Mouse (Mus musculus) liver, embryonic 14.5 days (tissue): ENCODE measurements at regions not wholly inside any gene's neighbourhood (a gene's known extent, or its start where the extent isn't known, plus 50 kb on each side); places are given as distances from the start of the nearest gene placed in this dataset.

Experiments used
- ATAC-seq: fragments of 200-750 bp; cut with Nextera tagmentation; 2 replicates; pipeline ENCODE4 v1.8.0; 2017; ENCODE audit warnings: moderate number of reproducible peaks, mild to moderate bottlenecking, moderate library complexity; ENCODE audit not compliant: insufficient read depth
- DNase-seq, 3 experiments: peaks; one replicate each; pipeline ENCODE4 v3.0.0-alpha.2; 2012 to 2013; ENCODE audit warnings: low read depth in 3 of 3, low spot score in 3 of 3
- H3K27ac ChIP-seq: fragments of 300-500 bp; sonication (generic); 2 replicates; pipeline ENCODE4 v1.5.1; 2014; ENCODE audit warnings: moderate library complexity, mild to moderate bottlenecking, control low read depth, inconsistent platforms
- H3K27me3 ChIP-seq: fragments of 300-500 bp; sonication (generic); 2 replicates; pipeline ENCODE4 v1.6.1; 2014; ENCODE audit warnings: mild to moderate bottlenecking, low read length, moderate library complexity; ENCODE audit not compliant: control insufficient read depth, insufficient read depth
- H3K36me3 ChIP-seq: fragments of 300-500 bp; sonication (generic); replicated peaks from 2 replicates; pipeline ENCODE4 v1.6.1; 2014; ENCODE audit warnings: low read depth; ENCODE audit not compliant: control insufficient read depth, insufficient read depth
- H3K4me1 ChIP-seq, 2 experiments: fragments of 200-500 bp in 1 of 2; fragments of 300-500 bp in 1 of 2; sonication (generic) in 1 of 2; replicated peaks; 2 replicates each; pipeline ENCODE4 v1.6.1; 2012 to 2014; ENCODE audit warnings: antibody characterized with exemption in 1 of 2, inconsistent platforms in 1 of 2, low read length in 1 of 2; ENCODE audit not compliant: control insufficient read depth in 2 of 2, insufficient read depth in 2 of 2
- H3K4me2 ChIP-seq: fragments of 300-500 bp; sonication (generic); 2 replicates; pipeline ENCODE4 v1.6.1; 2014; ENCODE audit warnings: low read depth, mild to moderate bottlenecking, control low read depth, moderate library complexity
- H3K4me3 ChIP-seq, 2 experiments: fragments of 200-500 bp in 1 of 2; fragments of 300-500 bp in 1 of 2; sonication (generic) in 1 of 2; 2 replicates each; pipeline ENCODE4 v1.5.1; 2012 to 2014; ENCODE audit warnings: low read depth in 2 of 2, low read length in 2 of 2, mild to moderate bottlenecking in 2 of 2, control low read depth in 1 of 2, inconsistent platforms in 1 of 2, moderate library complexity in 1 of 2; ENCODE audit not compliant: insufficient read depth in 1 of 2
- H3K9ac ChIP-seq: fragments of 300-500 bp; sonication (generic); replicated peaks from 2 replicates; pipeline ENCODE4 v1.6.1; 2014; ENCODE audit warnings: mild to moderate bottlenecking, control low read depth, moderate library complexity
- H3K9me3 ChIP-seq: fragments of 300-500 bp; sonication (generic); 2 replicates; pipeline ENCODE4 v1.6.1; 2016; ENCODE audit warnings: low read length, mixed read lengths; ENCODE audit not compliant: control insufficient read depth
- CTCF ChIP-seq: IDR thresholded peaks from 2 replicates; pipeline ENCODE4 v1.5.1; 2016; ENCODE audit warnings: antibody characterized with exemption, low read depth, control low read depth
- EP300 ChIP-seq: IDR thresholded peaks from 2 replicates; pipeline ENCODE4 v1.6.1; 2016; ENCODE audit warnings: antibody characterized with exemption, low read depth
- WGBS: fragments of 180-500 bp; shearing (Covaris S2); extraction: QIAGEN DNeasy Blood & Tissue Kit; methylation state at CpG from one replicate; pipeline ENCODE4 v1.1.7; 2014; ENCODE audit not compliant: insufficient replicate concordance; 5-methylcytosine and 5-hydroxymethylcytosine counted together

- no peak overlapping the region for H3K9ac ChIP-seq
- H3K4me2 ChIP-seq: no peak overlapping the region
- no peaks in the 10 kb centered on the region for H3K36me3 ChIP-seq
- TF ChIP-seq CTCF (0 out of 2 replicates have a peak, but pooled peaks have one; percentile 7), EP300 (no peak)
- 38% methylated on average over 7 of the region's 7 CpGs for WGBS
- ATAC-seq: no peak
- no peaks in the 10 kb centered on the region for H3K27me3 ChIP-seq
- no peak overlapping the region for H3K4me3 ChIP-seq
- no peak for DNase-seq
- H3K4me1 ChIP-seq: 0 out of 4 replicates have a peak, but pooled peaks cover 0 to 2% of the 10 kb centered on the region in 2 experiments
- H3K27ac ChIP-seq: no peak overlapping the region
- H3K9me3 ChIP-seq: no peaks in the 10 kb centered on the region
Measured at GRCm38 (mm10) chr8:115626396-115627136, 81.0 kb downstream of the Maf start.

GRCm38 (mm10) chr8:115625072-115625471 is 82.5 kb downstream of the Maf start:
- WGBS: 73% methylated on average over 1 of the region's 1 CpGs
- Histone ChIP-seq H3K9me3 (no peaks in the 10 kb centered on the region), H3K4me1 (0 out of 4 replicates have a peak, but pooled peaks cover 0 to 2% of the 10 kb centered on the region in 2 experiments), H3K4me2 (no peak overlapping the region), H3K27ac (no peak overlapping the region), H3K27me3 (no peaks in the 10 kb centered on the region), H3K4me3 (no peak overlapping the region), H3K36me3 (no peaks in the 10 kb centered on the region), H3K9ac (no peak overlapping the region)
- TF ChIP-seq CTCF (no peak), EP300 (no peak)
- ATAC-seq (no peak), DNase-seq (no peak)

- TF ChIP-seq EP300 (no peak), CTCF (no peak)
- Histone ChIP-seq H3K9me3 (no peaks in the 10 kb centered on the region), H3K27me3 (no peaks in the 10 kb centered on the region), H3K4me1 (0 out of 4 replicates have a peak, but pooled peaks cover 0 to 1% of the 10 kb centered on the region in 2 experiments), H3K4me3 (no peak overlapping the region), H3K36me3 (no peaks in the 10 kb centered on the region), H3K4me2 (no peak overlapping the region), H3K9ac (no peak overlapping the region), H3K27ac (no peak overlapping the region)
- ATAC-seq: no peak
- 35% methylated on average over 13 of the region's 13 CpGs for WGBS
- peak in 1 of 3 experiments; percentile 16 for DNase-seq
Measured at GRCm38 (mm10) chr8:115618049-115618760, 89.4 kb downstream of the Maf start.

- 0 out of 4 replicates have a peak, but pooled peaks cover 0 to 1% of the 10 kb centered on the region in 2 experiments for H3K4me1 ChIP-seq
- no peak overlapping the region for H3K9ac ChIP-seq
- 56% methylated on average over 9 of the region's 9 CpGs for WGBS
- DNase-seq (no peak), ATAC-seq (no peak)
- no peaks in the 10 kb centered on the region for H3K27me3 ChIP-seq
- no peak overlapping the region for H3K4me2 ChIP-seq
- H3K36me3 ChIP-seq: no peaks in the 10 kb centered on the region
- H3K4me3 ChIP-seq: no peak overlapping the region
- no peak overlapping the region for H3K27ac ChIP-seq
- H3K9me3 ChIP-seq: no peaks in the 10 kb centered on the region
- TF ChIP-seq EP300 (no peak), CTCF (no peak)
Measured at GRCm38 (mm10) chr8:115616871-115617605, 90.6 kb downstream of the Maf start.
